Mouse (Mus musculus) G1E (cell line): ENCODE results near the gene Olr1.

ENCODE experiments used
- CTCF ChIP-seq: IDR thresholded peaks from 2 replicates; pipeline ENCODE4 v1.5.1; 2012; ENCODE audit warnings: low read depth, low read length, inconsistent platforms, mixed read lengths
- GATA1 ChIP-seq: IDR thresholded peaks from 2 replicates; pipeline ENCODE4 v1.6.1; 2012; ENCODE audit warnings: borderline replicate concordance, low read length, inconsistent platforms, mixed read lengths

DNA sequence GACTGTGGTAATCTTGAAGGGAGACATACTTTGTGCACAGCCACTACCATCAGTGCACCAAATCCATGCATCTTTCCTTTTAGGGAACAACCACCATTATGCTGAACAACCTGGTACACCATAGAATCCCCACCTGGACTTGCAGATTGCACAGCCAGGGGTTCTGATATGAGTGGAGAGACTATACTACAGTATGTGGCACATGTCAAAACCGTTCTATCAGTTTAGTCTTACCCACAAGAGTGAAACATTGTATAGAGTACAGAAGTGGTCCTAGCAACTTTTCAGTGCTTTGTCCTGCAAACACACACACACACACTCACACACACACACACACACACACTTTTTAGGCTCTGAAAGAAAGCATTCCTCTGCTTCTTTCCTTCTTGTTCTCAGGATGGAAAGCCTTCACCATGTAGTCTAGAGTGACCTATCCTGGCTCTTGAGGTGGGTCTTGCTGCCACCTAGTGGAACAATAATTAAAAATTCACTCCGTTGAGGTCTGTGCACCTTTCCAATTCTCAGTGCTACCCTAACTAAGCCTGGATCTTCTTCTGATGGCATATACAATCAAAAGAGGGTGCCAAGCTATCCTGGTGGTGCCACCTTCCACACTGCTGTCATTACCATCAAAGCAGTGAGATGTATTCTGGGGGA lies 10.9 kb upstream of the Olr1 start:
- no peak for TF ChIP-seq GATA1
- no peak for TF ChIP-seq CTCF
